Mouse (Mus musculus) stomach, embryonic 15.5 days (tissue): ENCODE measurements around the gene Mcrip2. TPM values are rescaled to one million over a fixed set of nuclear protein-coding genes. Genes with fewer than 3 reads are reported as not detected.

Source experiments
- ATAC-seq: fragments of 200-750 bp; cut with Nextera tagmentation; 2 replicates; pipeline ENCODE4 v1.8.0; 2017; ENCODE audit warnings: low read depth, moderate number of reproducible peaks, moderate TSS enrichment; ENCODE audit not compliant: insufficient read depth, low FRiP score
- H3K27ac ChIP-seq: fragments of 300-500 bp; sonication (generic); 2 replicates; pipeline ENCODE4 v1.5.1; 2015; ENCODE audit warnings: mild to moderate bottlenecking, inconsistent platforms
- H3K27me3 ChIP-seq: fragments of 300-500 bp; sonication (generic); replicated peaks from 2 replicates; pipeline ENCODE4 v1.6.1; 2015; ENCODE audit warnings: inconsistent platforms
- H3K36me3 ChIP-seq: fragments of 300-500 bp; sonication (generic); 2 replicates; pipeline ENCODE4 v1.6.1; 2015; ENCODE audit warnings: inconsistent platforms
- H3K4me1 ChIP-seq: fragments of 300-500 bp; sonication (generic); 2 replicates; pipeline ENCODE4 v1.6.1; 2015; ENCODE audit warnings: inconsistent platforms
- H3K4me2 ChIP-seq: fragments of 300-500 bp; sonication (generic); 2 replicates; pipeline ENCODE4 v1.6.1; 2015; ENCODE audit warnings: mild to moderate bottlenecking, inconsistent platforms
- H3K4me3 ChIP-seq: fragments of 300-500 bp; sonication (generic); replicated peaks from 2 replicates; pipeline ENCODE4 v1.5.1; 2015; ENCODE audit warnings: inconsistent platforms
- H3K9ac ChIP-seq: fragments of 300-500 bp; sonication (generic); 2 replicates; pipeline ENCODE4 v1.6.1; 2015; ENCODE audit warnings: inconsistent platforms
- H3K9me3 ChIP-seq: fragments of 300-500 bp; sonication (generic); 2 replicates; pipeline ENCODE4 v1.6.1; 2016; ENCODE audit warnings: inconsistent platforms
- WGBS: fragments of 180-500 bp; shearing (Covaris S2); methylation state at CpG from one replicate; pipeline ENCODE4 v1.1.7; 2015; 5-methylcytosine and 5-hydroxymethylcytosine counted together
- polyA plus RNA-seq: library from polyadenylated mRNA; unstranded; fragments of >200 nt; fragmentation: Nextera tagmentation; extraction: Ambion mirVana; gene quantifications from 2 replicates; pipeline ENCODE4 v1.2.1, GENCODE M21; 2015

Mcrip2 gene
- polyA plus RNA-seq, 1 experiment from 2014 or later = 52.2 TPM

DNA sequence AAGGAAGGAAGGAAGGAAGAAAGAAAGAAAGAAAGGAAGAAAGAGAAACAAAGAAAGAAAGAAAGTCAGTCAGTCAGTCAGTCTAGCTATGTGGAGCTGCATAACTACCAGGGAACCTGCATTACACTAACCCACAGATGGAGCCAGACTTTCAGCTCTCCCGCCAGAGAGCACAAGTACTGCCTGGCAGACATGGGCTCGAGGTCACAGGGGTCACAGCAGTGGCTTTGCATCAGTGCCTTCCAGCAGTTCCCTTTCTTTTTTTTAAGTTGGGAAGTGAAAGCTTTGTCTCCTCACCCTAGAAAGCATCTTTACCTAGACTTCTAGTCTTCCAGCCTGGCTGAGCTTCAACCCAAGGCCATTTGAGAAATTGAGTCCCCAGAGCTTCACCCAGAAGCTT, 26.9 kb upstream of the Mcrip2 start:
- Histone ChIP-seq H3K4me2 (no peak overlapping the region), H3K4me1 (no peaks in the 10 kb centered on the region), H3K27me3 (no peaks in the 10 kb centered on the region), H3K36me3 (peaks cover 3% of the 10 kb centered on the region; the same call in 1 of the 2 replicates), H3K4me3 (no peak overlapping the region), H3K9me3 (no peaks in the 10 kb centered on the region), H3K9ac (no peak overlapping the region), H3K27ac (no peak overlapping the region)
- WGBS = 46% methylated on average over 2 of the region's 2 CpGs
- no peak for ATAC-seq

DNA sequence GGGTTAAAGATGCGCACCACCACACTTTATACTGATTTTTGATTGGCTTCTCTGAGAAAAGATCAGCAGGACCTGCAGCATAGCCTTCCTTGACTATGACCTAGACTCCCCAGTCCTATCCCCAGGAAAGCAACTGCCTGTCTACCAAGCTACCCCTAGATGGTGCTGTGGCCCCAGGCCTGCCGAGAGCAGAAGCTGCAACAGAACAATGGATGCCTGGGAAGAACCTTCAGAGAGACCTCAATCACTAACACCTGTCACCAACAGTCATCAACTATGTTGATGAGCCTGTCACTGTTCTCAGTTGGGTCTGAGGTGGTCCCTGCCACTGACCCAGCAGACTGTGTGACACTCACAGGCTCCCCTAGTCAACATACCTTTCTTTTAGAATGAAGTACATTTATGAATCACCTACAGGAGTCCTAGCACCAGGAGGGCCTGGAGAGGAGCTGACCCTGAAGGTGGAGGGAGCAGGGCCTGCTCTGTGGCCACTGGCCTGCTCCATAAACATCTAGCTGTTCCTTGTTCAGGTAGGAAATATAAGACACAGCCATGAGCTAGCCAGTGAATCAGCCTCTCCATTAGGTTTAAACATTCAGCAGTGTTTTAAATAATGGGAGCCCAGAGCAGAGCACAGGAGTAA, 25.5 kb upstream of the Mcrip2 start:
- Histone ChIP-seq H3K27ac (0 out of 2 replicates have a peak overlapping the region, but pooled peaks have one; percentile 0), H3K9me3 (no peaks in the 10 kb centered on the region), H3K4me3 (no peak overlapping the region), H3K4me2 (no peak overlapping the region), H3K27me3 (no peaks in the 10 kb centered on the region), H3K4me1 (no peaks in the 10 kb centered on the region), H3K9ac (no peak overlapping the region), H3K36me3 (peaks cover 10% of the 10 kb centered on the region)
- no peak; the same call in 1 of the 2 replicates for ATAC-seq
- WGBS = 35% methylated on average over 2 of the region's 2 CpGs

DNA sequence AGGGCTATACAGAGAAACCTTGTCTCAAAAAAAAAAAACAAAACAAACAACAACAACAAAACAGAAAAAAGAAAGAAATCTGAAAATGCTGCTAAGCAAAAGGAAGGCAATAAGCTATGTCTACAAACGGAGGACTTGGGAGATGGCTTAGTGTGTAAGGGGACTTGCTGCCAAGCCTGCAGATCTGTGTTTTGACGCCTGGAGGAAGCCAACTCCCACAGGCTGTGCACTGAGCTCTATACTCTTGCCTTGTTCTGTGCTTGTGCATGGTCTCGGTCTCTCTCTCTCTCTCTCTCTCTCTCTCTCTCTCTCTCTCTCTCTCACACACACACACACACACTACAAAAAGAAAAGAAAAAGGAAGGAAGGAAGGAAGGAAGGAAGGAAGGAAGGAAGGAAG, 20.3 kb upstream of the Mcrip2 start:
- WGBS = 84% methylated on average over 3 of the region's 3 CpGs
- no peak overlapping the region for H3K9ac ChIP-seq
- H3K4me3 ChIP-seq = no peak overlapping the region
- H3K27ac ChIP-seq = no peak overlapping the region
- no peak for ATAC-seq
- no peaks in the 10 kb centered on the region for H3K9me3 ChIP-seq
- no peaks in the 10 kb centered on the region for H3K27me3 ChIP-seq
- no peak overlapping the region for H3K4me2 ChIP-seq
- no peaks in the 10 kb centered on the region for H3K4me1 ChIP-seq
- H3K36me3 ChIP-seq = peaks cover 23% of the 10 kb centered on the region

DNA sequence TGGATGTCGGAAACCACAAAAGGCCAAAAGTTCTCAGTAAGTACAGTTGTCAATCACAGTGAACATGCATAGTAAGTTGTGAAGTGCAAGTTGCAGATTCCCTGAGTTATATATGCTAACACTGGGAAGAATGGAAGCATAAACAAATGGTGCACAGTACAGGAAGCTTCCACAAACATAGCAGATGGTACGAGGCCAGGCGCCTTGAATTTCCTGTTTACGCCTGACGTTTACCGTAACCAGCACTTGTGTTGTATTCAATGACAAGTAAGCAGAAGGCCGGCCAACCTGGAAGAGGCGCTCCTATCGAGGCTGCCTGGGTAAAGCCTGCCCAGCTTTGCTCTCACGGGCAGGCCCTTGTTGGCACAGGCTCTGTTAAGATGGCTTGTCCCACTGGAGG, 18.9 kb upstream of the Mcrip2 start:
- Histone ChIP-seq H3K36me3 (peaks cover 32% of the 10 kb centered on the region), H3K9ac (no peak overlapping the region), H3K4me1 (no peaks in the 10 kb centered on the region), H3K4me3 (no peak overlapping the region), H3K9me3 (no peaks in the 10 kb centered on the region), H3K27me3 (no peaks in the 10 kb centered on the region), H3K4me2 (no peak overlapping the region), H3K27ac (no peak overlapping the region)
- WGBS = 79% methylated on average over 10 of the region's 10 CpGs
- ATAC-seq = no peak

DNA sequence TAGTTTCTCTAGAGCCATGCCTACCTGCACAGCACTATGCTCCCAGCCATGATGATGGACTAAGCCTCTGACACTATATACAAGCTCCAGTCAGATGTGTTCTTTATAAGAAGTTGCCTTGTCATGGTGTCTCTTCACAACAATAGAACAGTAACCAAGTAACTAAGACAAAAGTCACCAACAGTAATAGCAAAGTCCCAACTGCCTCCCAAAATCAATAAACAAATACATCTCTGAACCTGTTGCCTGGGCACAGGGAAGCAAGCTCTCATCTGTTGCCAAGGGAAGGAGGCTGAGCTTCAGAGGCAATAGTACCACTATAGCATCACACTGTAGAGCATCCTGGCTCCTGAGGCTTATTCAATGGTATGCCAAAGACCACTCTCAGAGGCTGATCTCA, 18.2 kb upstream of the Mcrip2 start:
- H3K4me3 ChIP-seq = no peak overlapping the region
- H3K27ac ChIP-seq = no peak overlapping the region
- peaks cover 32% of the 10 kb centered on the region for H3K36me3 ChIP-seq
- ATAC-seq = no peak
- no peak overlapping the region for H3K4me2 ChIP-seq
- H3K27me3 ChIP-seq = no peaks in the 10 kb centered on the region
- H3K9me3 ChIP-seq = no peaks in the 10 kb centered on the region
- no peaks in the 10 kb centered on the region for H3K4me1 ChIP-seq
- no peak overlapping the region for H3K9ac ChIP-seq

DNA sequence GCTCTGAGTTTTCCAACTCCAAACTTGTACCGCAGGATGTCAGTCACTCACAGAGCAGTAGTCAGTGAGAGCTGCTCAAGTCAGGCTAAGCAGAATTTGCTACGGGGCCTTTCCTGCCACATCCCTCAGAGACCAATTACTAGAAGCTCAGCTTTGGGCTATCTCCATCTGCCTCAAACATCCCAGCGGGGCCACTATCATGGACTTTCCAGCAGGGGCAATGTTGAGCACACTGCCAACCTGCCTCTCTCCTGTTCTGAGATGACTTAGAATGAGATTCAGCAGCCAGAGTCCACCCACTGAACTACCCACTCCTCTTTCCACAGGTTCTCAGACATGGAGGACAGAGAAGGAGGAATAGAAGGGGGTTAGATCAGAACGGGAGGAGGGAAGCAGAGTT, 17.1 kb upstream of the Mcrip2 start:
- H3K36me3 ChIP-seq = peaks cover 32% of the 10 kb centered on the region
- 0 out of 2 replicates have a peak, but pooled peaks cover 8% of the 10 kb centered on the region for H3K4me1 ChIP-seq
- no peak overlapping the region for H3K4me3 ChIP-seq
- 62% methylated on average over 4 of the region's 4 CpGs for WGBS
- no peak for ATAC-seq
- H3K9ac ChIP-seq = no peak overlapping the region
- no peaks in the 10 kb centered on the region for H3K27me3 ChIP-seq
- no peak overlapping the region for H3K4me2 ChIP-seq
- no peaks in the 10 kb centered on the region for H3K9me3 ChIP-seq
- no peak overlapping the region for H3K27ac ChIP-seq

DNA sequence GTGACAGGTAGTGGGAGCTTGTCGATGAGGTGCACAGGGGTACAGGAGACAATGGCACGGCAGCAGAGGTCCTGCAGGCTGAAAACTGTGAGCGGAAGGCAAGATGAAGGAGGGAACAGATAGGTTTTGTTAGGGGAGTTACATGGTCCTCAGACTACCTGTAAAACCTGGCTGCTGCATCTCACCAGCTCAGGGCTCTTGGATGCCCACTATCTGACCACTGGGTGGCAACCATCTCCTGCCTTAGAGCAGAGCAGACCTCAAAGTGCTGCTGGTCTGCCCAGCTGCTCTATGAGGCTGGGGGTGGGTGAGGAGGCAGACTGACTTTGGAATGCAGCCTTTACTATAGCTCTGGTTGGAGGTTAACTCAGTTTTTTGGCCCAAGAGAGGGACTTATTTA, 15.3 kb upstream of the Mcrip2 start:
- ATAC-seq = no peak
- no peak overlapping the region for H3K9ac ChIP-seq
- H3K4me1 ChIP-seq = peaks cover 16% of the 10 kb centered on the region; the same call in 1 of the 2 replicates
- no peak overlapping the region for H3K4me2 ChIP-seq
- H3K36me3 ChIP-seq = peaks cover 22% of the 10 kb centered on the region
- H3K9me3 ChIP-seq = no peaks in the 10 kb centered on the region
- WGBS = 88% methylated on average over 3 of the region's 3 CpGs
- H3K27me3 ChIP-seq = no peaks in the 10 kb centered on the region
- no peak overlapping the region for H3K4me3 ChIP-seq
- H3K27ac ChIP-seq = no peak overlapping the region

DNA sequence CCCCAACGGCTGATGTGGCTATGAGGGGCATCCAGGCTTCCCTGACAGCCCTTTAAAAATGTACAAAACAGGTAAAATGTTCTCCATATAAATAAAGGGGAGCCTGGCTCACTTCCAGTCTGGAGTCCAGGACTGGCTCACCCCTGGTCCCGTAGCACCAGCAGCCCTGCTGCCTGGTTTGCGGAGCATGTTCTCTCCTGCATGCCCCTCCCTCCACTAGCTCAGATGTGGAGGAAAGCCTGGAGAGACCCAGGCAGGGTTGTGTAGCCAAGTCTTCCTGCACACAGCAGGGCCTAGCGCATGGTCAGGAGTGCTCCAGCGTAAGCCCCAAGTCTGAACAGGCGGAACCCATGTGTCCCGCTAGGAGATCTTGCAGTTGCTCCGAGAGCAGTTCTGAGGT, 14.7 kb upstream of the Mcrip2 start:
- H3K4me2 ChIP-seq = no peak overlapping the region
- peaks cover 22% of the 10 kb centered on the region for H3K36me3 ChIP-seq
- peaks cover 16% of the 10 kb centered on the region; the same call in 1 of the 2 replicates for H3K4me1 ChIP-seq
- no peaks in the 10 kb centered on the region for H3K9me3 ChIP-seq
- no peak overlapping the region for H3K27ac ChIP-seq
- no peak overlapping the region for H3K9ac ChIP-seq
- H3K27me3 ChIP-seq = no peaks in the 10 kb centered on the region
- H3K4me3 ChIP-seq = no peak overlapping the region
- 88% methylated on average over 8 of the region's 8 CpGs for WGBS
- no peak for ATAC-seq

DNA sequence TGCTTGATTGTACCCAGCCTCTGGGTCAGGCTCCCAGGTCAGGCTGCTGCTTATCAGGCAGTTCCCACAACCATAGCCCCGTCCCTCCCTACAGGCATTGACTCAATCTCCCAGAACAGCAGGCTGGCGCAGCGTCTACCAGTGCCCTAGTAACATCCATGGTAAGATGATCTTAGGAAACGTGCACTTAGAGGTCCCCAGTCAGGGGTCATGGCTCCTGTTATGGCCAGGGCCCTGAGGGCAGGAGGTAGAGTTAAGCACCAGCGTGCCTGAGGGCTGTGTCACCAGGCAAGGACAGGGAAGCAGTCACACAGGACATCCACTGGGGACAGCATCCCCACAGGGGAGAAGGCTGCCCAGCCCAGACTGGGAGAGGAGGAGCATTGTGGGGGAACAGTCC, 13.7 kb upstream of the Mcrip2 start:
- no peak overlapping the region for H3K27ac ChIP-seq
- no peaks in the 10 kb centered on the region for H3K9me3 ChIP-seq
- H3K4me1 ChIP-seq = peaks cover 16% of the 10 kb centered on the region; the same call in 1 of the 2 replicates
- H3K9ac ChIP-seq = no peak overlapping the region
- 30% methylated on average over 5 of the region's 5 CpGs for WGBS
- peaks cover 17% of the 10 kb centered on the region for H3K36me3 ChIP-seq
- no peaks in the 10 kb centered on the region for H3K27me3 ChIP-seq
- H3K4me2 ChIP-seq = no peak overlapping the region
- no peak for ATAC-seq
- H3K4me3 ChIP-seq = no peak overlapping the region

DNA sequence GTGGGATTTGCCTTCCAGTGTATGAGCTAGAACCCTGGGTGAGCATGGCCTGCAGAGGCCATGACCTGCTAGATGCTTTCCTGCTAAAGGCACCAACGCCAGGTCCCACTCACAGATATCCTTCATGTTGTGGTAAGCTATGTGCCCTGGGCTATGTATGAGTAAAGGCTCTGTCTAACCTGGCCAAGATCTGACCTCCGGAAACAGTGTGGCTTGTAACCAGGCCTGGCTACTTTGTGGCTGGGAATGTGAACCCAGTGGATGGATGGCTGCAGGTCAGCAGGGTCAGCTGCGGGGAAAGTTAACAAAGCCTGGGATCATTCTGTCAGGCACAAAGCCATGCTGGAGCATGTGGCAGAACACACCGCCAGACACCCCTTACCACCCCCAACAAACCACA, 13.1 kb upstream of the Mcrip2 start:
- H3K4me2 ChIP-seq = no peak overlapping the region
- no peaks in the 10 kb centered on the region for H3K9me3 ChIP-seq
- WGBS = 45% methylated on average over 4 of the region's 4 CpGs
- H3K27me3 ChIP-seq = no peaks in the 10 kb centered on the region
- H3K9ac ChIP-seq = no peak overlapping the region
- peaks cover 17% of the 10 kb centered on the region for H3K36me3 ChIP-seq
- no peak for ATAC-seq
- peaks cover 21% of the 10 kb centered on the region for H3K4me1 ChIP-seq
- H3K27ac ChIP-seq = no peak overlapping the region
- no peak overlapping the region for H3K4me3 ChIP-seq

DNA sequence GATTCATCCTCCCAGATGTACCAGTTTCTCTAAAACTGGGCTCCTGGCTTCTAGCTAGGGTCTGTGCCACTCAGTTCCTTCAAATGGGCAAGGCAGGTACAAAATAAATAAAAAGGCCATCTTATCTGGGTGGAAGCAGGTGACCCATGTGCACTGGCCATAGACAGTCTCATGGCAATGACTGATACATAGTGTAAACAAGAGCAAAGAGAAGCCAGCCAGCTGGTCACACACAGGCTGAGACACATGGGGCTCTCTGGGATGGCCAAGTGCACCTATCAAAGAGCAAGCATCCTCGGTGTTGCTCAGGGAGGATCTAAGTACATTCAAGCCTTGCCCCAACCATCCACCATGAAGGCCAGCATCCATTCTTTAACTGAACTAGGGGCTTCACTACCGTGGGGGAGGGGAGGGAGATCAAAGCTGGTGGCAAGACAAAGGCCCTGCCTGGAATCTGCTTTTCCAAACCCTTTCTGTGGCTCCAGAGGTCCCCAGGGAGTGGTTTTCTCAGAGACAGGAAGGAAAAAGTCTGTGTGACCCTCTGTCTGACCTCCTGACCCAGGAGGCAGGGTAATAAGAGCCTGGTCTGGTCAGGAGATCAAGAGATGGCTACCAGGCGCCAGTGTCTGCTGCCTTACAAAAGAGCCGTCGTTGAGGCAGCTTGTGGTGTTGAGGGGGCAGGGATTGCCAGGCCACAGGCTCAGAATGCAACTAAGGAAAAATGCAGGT, 12.5 kb upstream of the Mcrip2 start:
- Histone ChIP-seq H3K27ac (no peak overlapping the region), H3K4me2 (no peak overlapping the region), H3K4me3 (no peak overlapping the region), H3K9ac (no peak overlapping the region), H3K36me3 (peaks cover 17% of the 10 kb centered on the region), H3K4me1 (peaks cover 27% of the 10 kb centered on the region), H3K27me3 (no peaks in the 10 kb centered on the region), H3K9me3 (no peaks in the 10 kb centered on the region)
- ATAC-seq = peak; percentile 47
- 19% methylated on average over 5 of the region's 5 CpGs for WGBS

DNA sequence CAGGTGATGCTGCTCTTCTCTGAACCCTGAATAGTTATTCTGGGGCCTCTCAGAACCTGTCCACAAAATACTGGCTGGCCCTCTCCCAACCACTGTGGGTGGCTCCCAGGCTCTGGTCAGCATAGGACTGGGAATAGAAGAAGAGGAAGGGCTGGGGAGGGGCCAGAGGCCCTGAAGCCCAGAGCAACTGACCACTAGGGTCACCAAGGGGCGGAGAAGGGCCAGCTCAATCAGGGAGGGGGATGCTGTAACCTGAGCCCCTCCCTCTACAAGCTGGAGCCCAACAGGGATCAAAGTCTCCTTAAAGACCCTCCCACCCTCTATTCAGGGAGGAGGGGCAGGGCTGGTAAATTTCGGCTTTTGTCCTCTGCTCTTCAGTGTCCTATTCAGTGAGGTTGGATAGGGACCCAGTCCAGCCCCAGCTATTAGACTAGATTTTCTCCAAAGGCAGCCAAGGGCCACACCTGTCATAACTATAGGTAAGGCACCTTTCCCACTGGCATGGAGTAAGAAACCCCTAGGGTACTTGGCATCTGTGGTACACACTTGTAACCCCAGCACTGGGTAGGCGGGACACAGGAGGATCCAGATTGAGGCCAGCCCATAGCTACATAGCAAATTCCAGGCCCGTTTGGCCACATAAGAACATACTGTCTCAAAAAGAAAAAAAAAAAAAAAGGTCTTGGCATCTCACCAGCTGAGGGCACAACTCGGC, 11.8 kb upstream of the Mcrip2 start, which contains the start of gene Wfikkn1:
Wfikkn1 (minus strand) TSS at position 663 of the 715 bp plus-strand sequence.
- Histone ChIP-seq H3K27me3 (no peaks in the 10 kb centered on the region), H3K4me1 (peaks cover 31% of the 10 kb centered on the region), H3K27ac (no peak within 1 kb of the TSS), H3K4me3 (no peak within 1 kb of the TSS), H3K36me3 (peaks cover 17% of the 10 kb centered on the region), H3K4me2 (no peak within 1 kb of the TSS), H3K9me3 (no peaks in the 10 kb centered on the region), H3K9ac (no peak within 1 kb of the TSS)
- ATAC-seq = no peak
- 40% methylated on average over 5 of the region's 5 CpGs for WGBS
